Mouse (Mus musculus): Measurements from ENCODE around the gene Atic.

Atic gene

DNA sequence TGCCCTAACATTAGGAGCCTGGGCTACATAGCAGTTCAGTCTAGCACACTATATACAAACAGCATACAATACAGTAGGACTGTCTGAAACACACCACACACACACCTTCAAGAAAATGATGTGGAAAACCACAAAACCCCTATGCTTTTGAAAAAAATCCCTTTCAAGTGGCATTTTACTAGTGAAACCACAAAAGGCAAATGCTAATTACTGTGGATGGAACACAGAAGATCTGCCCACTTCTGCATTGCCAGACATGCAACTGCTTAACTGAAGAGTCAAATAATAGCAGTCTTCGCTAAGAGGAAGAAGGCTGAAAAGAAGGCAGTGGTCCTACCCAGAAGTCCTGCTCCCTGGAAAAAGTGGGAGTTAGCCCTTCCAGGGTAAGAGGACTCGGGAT is 37.3 kb downstream of the Atic start:
- DNase-seq (ENCODE audit: low spot score), result no peak

GRCm38 (mm10) chr1:71595365-71595764 is 38.4 kb downstream of the Atic start:
- no peak for DNase-seq (ENCODE audit: low spot score)

GRCm38 (mm10) chr1:71605751-71606150 is 48.8 kb downstream of the Atic start:
- DNase-seq (ENCODE audit: low spot score), result no peak

DNA sequence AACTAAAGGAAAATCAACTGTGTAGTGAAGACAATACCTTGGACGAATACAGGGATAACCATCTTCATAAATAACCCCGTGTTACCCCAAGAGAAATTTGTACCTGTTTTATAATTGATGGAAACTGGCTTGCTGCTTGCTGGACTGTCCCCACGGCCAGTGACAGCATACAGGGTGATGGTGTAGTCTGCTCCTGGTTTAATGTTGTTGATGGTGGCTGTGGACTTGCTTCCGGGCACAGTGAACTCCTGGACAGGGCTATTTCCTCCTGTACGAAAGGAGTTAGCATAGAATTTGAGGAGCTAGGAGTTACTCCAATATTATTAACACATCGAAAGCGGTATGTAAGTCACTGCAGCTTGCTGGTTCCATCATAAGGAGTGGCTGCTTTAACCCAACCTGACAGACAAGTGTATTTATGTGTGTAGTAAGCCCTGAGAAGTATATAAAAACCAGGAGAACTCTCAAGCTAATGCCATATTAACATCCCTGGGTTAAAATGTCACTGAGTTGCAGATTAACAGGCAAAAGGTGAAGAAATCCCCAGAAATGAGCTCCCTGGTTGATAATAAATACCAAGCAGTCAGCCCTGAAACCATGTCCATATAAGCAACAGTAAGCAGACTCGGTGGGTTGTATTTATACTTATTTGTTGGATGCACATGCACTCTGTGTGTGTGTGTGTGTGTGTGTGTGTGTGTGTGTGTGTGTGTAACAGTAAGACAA is 49.8 kb downstream of the Atic start:
- no peak for DNase-seq (ENCODE audit: low spot score)

GRCm38 (mm10) chr1:71609057-71609775 is 52.3 kb downstream of the Atic start:
- no peak for DNase-seq (ENCODE audit: low spot score)

- no peak for DNase-seq (ENCODE audit: low spot score)
Measured at GRCm38 (mm10) chr1:71609916-71610315, 53.0 kb downstream of the Atic start.

- no peak for DNase-seq (ENCODE audit: low spot score)
Measured at GRCm38 (mm10) chr1:71612256-71612655, 55.3 kb downstream of the Atic start.

DNA sequence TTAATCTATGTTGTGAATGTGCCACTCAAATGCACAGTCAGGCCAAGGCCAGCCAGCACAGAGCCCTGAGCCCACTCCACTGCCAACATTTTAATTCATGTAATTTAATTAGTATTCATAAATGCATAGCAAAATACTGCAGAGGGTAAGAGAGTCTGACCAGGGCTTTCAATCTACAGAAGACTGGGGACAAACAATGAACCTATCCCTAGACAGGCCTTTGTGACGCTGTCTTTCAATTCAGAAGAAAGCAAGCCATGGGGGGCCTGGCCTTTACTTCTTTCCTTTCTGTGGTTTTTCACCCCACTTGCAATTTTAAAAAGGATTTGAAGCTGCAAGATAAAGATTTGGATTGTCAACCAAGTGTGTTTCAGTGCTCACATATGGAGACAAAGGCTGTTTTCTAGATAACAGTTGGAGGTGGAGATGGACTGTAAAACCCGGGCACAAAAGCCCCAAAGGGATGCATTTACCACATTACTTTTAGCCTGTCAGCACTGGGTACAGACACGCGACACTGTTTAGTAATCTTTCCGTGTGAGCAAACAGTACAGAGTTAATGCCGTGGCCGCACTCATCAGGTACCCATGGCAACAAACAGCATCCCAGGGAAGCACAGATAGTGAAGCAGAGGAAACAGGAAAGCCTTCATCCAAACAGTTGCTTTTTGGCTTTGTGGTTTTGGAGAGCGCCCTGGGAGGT is 57.7 kb downstream of the Atic start:
- peak; percentile 42 for DNase-seq (ENCODE audit: low spot score)

DNA sequence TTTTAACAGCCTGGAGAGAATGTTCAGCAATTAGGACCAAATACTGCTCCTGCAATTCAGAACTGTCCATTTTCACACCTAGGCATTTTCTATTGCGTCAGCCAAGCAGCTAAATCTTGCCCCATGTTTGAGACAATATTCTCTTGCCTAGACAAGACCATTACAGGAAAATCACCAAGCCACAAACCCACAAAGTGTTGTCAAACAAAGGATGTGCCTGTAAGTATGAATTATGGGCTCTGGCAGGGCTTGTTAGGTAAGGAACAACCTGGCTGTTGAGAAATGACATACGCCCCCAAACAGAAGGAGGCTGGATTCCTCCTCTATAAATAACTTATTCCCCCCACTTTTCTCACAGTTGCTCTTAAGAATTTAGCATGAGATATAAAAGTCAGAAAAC is 64.6 kb downstream of the Atic start:
- DNase-seq (ENCODE audit: low spot score), result no peak

GRCm38 (mm10) chr1:71623625-71624024 is 66.7 kb downstream of the Atic start:
- no peak for DNase-seq (ENCODE audit: low spot score)
